Mouse (Mus musculus) kidney, adult 8-10 months (tissue): ENCODE measurements around the gene Gm14781.
"Not testable (repeated sequence)": the region's sequence is repeated elsewhere in the genome, so short reads cannot be mapped to it uniquely, and the experiment has no call there.

ENCODE experiments used
- DNase-seq, 2 experiments: peaks; one replicate each; pipeline ENCODE4 v3.0.0; 2022

Gm14781 gene

DNA sequence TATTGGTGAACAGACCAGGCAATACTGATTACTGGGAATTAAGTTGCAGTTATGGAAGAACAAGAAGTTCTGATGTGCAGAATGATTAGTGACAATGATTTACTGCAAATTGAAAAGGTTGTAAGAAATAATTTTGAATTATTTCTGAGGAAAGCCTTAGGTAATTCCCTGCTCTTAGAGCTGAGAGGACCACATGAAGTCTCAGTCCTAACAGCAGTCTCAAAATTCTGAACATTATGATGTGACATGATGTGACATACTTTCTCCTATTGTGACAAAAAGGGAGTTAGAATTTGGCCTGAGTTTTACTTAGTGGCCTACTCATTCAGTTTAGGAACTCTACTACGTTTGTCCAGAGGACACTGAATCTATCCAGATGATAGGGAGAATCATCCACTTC is at the start of gene Gm14781:
Gm14781 (plus strand) TSS at position 301 of the 400 bp plus-strand sequence.
- not testable (repeated sequence) for DNase-seq

DNA sequence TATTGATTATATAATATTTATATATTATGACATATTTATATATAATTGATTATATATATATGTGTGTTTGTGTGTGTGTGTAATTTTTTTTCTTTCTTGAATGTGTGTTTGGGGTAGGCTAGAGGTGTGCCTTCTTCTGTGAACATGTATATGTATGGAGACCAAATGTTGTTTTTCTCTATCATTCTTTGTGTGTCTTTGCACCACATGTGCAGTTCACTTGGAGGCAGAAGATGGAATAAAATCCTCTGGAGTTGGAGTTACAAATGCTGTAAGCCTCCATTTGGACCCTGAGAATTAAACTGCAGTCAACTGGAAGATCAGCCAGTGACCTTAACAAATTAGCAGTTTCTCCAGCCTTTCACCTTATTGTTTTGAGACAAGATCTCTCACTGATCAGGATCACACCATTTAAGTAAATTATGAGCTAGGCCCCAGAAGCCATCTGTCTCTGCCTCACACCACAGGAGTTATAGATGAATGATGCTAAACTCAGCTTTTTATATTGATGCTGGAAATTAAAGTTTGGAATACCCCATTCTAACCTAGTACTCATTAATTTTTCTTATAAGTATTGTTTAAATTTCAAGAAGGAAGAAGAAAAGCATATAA is 23.1 kb downstream of the Gm14781 start:
- DNase-seq: not testable (repeated sequence)
